Mouse (Mus musculus): ENCODE results near the gene Arhgap11a. TPM values are rescaled to one million over a fixed set of nuclear protein-coding genes. Genes with fewer than 3 reads are reported as not detected.

Arhgap11a gene
- polyA plus RNA-seq (2015; fragmentation: Nextera tagmentation; extraction: Ambion mirVana): 4.4 and 6.9 TPM in 2 replicates

DNA sequence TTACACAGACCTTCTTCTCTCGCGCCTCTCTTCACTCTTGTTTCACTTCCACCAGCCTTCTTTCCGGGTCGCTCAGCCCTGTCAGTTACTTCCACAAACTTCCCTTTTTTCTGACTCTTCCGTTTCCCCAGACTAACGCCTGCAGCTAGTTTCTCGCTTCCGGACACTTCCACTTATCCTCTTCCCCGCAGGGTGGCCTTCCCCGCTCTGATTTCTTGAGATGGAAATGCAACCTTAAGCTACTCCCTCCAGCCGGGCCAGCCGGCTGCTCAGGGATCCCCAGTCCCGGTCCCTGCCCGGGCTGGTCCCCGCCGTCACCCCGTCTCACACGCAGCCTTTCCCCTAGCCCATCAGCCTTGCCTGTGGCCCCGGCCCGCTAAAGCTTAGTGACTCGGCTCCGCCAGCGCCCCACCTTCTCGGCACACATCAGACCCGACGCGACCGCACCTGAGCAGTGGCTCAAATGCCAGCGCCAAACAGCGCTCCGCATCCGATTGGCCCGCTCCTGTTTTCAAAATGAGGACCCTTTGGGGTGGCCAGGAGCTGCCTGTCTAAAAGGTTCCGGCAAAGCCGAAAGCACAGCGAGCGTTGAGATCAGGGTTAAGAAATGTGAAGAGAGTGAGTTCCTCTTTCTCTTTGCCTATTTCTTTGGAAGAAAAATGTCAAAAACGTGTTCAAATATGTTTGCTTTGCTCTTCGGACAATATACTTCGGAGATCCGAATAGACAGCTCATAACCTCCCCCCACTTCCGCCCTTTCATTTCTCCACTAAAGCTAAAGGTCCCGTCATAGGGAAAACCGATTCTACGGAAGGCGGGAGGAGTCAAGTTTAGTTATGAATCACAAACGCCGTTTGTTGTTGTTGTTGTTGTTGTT is at the start of gene Arhgap11a:
TSS of gene Arhgap11a (minus strand) at position 417 of the 877 bp plus-strand sequence.

DNA sequence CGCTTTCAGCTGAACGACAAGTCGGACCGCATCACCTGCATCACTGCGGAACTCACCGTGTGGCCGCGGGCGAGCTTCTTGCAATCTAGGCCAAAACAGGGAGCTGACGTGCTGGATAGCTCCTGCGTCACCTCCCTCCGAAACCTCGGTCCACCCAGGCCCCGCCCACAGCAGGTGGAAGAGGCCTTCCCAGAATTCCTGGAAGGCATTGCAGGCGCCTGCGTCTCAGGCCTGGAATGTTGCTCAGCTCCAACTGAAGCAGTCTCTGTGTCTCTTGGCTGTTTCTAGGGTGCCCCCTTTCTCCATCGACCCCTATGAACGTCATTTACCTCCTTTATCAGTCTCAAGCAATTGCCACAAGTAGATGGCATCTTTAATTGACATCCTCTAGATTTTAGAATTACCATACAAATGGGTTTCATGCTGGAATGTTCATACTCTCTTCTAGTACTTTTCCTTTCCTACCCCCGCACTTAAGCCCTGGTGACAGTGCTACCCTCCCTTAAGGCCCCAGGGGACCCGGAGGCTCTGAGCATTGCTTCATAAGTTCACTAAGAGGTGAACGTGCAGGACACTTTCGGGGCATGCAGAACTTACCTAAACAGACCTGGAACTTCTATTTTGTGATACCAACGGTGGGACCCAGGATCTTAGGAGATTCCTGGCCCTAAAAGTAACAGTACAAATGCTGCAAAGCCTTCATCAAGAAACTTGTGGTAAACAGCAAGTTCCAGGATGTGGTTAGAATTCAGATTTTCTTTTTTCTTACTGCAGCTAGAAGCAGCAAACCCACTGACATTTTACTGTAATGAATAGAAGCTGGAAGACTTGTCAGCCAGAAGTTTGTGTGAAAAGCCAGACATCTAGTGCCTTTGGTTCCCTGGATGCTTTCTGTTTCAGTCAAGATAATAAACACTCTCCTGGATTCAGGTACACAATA is 19.2 kb downstream of the Arhgap11a start, which contains the start of gene Scg5:
TSS of gene Scg5 (minus strand) at position 179 of the 940 bp plus-strand sequence.

Other genes with a start within 250 kb of the Arhgap11a start
- 0.04 TPM in 1 of 2 replicates, not detected in the other for gene Grem1, start 90.0 kb downstream of the Arhgap11a start, polyA plus RNA-seq (2015; fragmentation: Nextera tagmentation; extraction: Ambion mirVana)
- 0.74 and 1.2 TPM in 2 replicates for gene Scg5, start 19.5 kb downstream of the Arhgap11a start, polyA plus RNA-seq (2015; fragmentation: Nextera tagmentation; extraction: Ambion mirVana)
- not detected in 2 replicates for gene Gjd2, start 165.0 kb upstream of the Arhgap11a start, polyA plus RNA-seq (2015; fragmentation: Nextera tagmentation; extraction: Ambion mirVana)
- gene Actc1, start 204.9 kb upstream of the Arhgap11a start, polyA plus RNA-seq (2015; fragmentation: Nextera tagmentation; extraction: Ambion mirVana): 1,752 and 2,071 TPM in 2 replicates

Measured in urinary bladder, postnatal 0 days (tissue).